Mouse (Mus musculus): ENCODE results near the gene Drd2. TPM values are rescaled to one million over a fixed set of nuclear protein-coding genes. Genes with fewer than 3 reads are reported as not detected.

The Drd2 gene
- polyA plus RNA-seq, 1 experiment = not detected

DNA sequence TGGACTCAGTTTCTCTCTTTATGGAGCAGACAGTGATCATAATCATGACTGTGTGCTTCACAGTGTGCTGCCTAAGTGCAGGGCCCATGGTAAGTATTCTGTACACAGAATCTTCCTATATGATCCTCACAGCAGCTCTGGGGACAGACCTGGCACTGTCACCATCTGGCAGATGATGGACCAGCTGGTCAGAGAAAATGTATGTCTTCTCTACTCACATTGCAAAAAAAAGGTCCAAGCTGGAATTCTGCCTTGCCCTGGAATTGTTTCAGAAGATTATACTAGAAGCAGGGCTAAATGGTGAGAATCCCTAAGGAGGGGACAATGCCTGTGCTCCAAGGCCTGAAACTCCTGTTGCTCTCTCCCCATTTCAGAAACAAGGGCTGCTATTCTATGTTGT lies 55.6 kb downstream of the Drd2 start:
- Histone ChIP-seq H3K27me3 (ENCODE audit: control insufficient read depth, insufficient read depth, insufficient read length) (no peaks in the 10 kb centered on the region), H3K36me3 (ENCODE audit: control insufficient read depth, insufficient read depth) (no peaks in the 10 kb centered on the region), H3ac (ENCODE audit: control insufficient read depth, insufficient read length) (no peak overlapping the region), H3K79me2 (ENCODE audit: control insufficient read depth, insufficient read depth) (no peaks in the 10 kb centered on the region), H3K4me2 (ENCODE audit: low read depth) (no peak overlapping the region), H3K4me3 (no peak overlapping the region)
- no peak for TF ChIP-seq POLR2A (IDR thresholded peaks at IDR 0.05; ENCODE audit: insufficient read length, low read depth)
- TF ChIP-seq TCF3 (IDR thresholded peaks at IDR 0.05; ENCODE audit: insufficient read length, low read depth) = no peak
- TF ChIP-seq MAX (IDR thresholded peaks at IDR 0.05; ENCODE audit: low read depth) = no peak
- TF ChIP-seq REST (IDR thresholded peaks at IDR 0.05; ENCODE audit: insufficient read depth, insufficient read length) = no peak
- TF ChIP-seq MYOD1 (IDR thresholded peaks at IDR 0.05; ENCODE audit: control insufficient read depth in 1 of 3, insufficient read length in 2 of 3, low read depth in 2 of 3) = no peak
- TF ChIP-seq POLR2AphosphoS2 (IDR thresholded peaks at IDR 0.05; ENCODE audit: insufficient read length, low read depth) = no peak
- TF ChIP-seq MYOG (IDR thresholded peaks at IDR 0.05; ENCODE audit: control insufficient read depth in 1 of 3, insufficient read depth in 1 of 3, insufficient read length in 2 of 3, low read depth in 2 of 3) = no peak

DNA sequence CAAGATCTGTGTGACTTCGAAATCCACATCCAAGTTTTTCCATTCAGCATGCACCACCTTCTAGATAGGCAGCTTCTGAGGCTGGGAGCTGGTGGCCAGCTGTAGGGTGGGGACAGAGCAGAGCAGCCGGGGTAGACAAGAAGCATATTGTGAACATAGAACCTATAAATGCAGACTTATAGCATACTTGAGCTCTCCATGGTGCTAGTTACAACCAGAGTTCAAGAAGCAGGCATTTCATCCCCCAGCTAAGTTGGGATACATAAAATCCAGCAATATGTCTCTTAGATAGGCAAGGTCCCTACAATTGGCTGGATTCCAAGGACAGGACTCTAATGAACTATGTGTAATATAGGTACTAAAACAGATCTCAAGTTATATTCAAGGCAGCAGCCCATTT lies 63.3 kb downstream of the Drd2 start:
- Histone ChIP-seq H3K4me3 (no peak overlapping the region), H3K79me2 (ENCODE audit: control insufficient read depth, insufficient read depth) (no peaks in the 10 kb centered on the region), H3K36me3 (ENCODE audit: control insufficient read depth, insufficient read depth) (no peaks in the 10 kb centered on the region), H3ac (ENCODE audit: control insufficient read depth, insufficient read length) (no peak overlapping the region), H3K27me3 (ENCODE audit: control insufficient read depth, insufficient read depth, insufficient read length) (no peaks in the 10 kb centered on the region), H3K4me2 (ENCODE audit: low read depth) (no peak overlapping the region)
- TF ChIP-seq CEBPB (IDR thresholded peaks at IDR 0.05; ENCODE audit: insufficient read depth, poor library complexity, severe bottlenecking) (no peak), USF1 (IDR thresholded peaks at IDR 0.05; ENCODE audit: low read depth) (no peak), TCF3 (IDR thresholded peaks at IDR 0.05; ENCODE audit: insufficient read length, low read depth) (no peak), POLR2AphosphoS2 (IDR thresholded peaks at IDR 0.05; ENCODE audit: insufficient read length, low read depth) (no peak), E2F4 (IDR thresholded peaks at IDR 0.05; ENCODE audit: insufficient read depth) (no peak), MYOD1 (IDR thresholded peaks at IDR 0.05; ENCODE audit: control insufficient read depth in 1 of 3, insufficient read length in 2 of 3, low read depth in 2 of 3) (no peak), MAX (IDR thresholded peaks at IDR 0.05; ENCODE audit: low read depth) (no peak), TCF12 (IDR thresholded peaks at IDR 0.05; ENCODE audit: insufficient read depth, poor library complexity, severe bottlenecking) (no peak), REST (IDR thresholded peaks at IDR 0.05; ENCODE audit: insufficient read depth, insufficient read length) (no peak), POLR2A (IDR thresholded peaks at IDR 0.05; ENCODE audit: insufficient read length, low read depth) (no peak), MYOG (IDR thresholded peaks at IDR 0.05; ENCODE audit: control insufficient read depth in 1 of 3, insufficient read depth in 1 of 3, insufficient read length in 2 of 3, low read depth in 2 of 3) (no peak), SRF (IDR thresholded peaks at IDR 0.05; ENCODE audit: control insufficient read depth, insufficient read length, low read depth) (no peak)

DNA sequence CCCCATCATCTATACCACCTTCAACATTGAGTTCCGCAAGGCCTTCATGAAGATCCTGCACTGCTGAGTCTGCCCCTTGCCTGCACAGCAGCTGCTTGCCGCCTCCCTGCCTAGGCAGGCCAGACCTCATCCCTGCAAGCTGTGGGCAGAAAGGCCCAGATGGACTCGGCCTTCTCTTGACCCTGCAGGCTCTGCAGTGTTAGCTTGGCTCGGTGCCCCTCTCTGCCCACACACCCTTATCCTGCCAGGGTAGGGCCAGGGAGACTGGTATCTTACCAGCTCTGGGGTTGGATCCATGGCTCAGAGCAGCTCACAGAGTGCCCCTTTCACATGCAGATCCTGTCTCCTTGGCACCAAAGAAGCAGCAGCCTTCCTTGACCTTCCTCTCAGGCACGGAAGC lies 66.6 kb downstream of the Drd2 start:
- H3K4me3 ChIP-seq = no peak overlapping the region
- no peaks in the 10 kb centered on the region for H3K27me3 ChIP-seq (ENCODE audit: control insufficient read depth, insufficient read depth, insufficient read length)
- H3K4me2 ChIP-seq (ENCODE audit: low read depth) = no peak overlapping the region
- no peaks in the 10 kb centered on the region for H3K79me2 ChIP-seq (ENCODE audit: control insufficient read depth, insufficient read depth)
- TF ChIP-seq POLR2AphosphoS2 (IDR thresholded peaks at IDR 0.05; ENCODE audit: insufficient read length, low read depth) (no peak), E2F4 (IDR thresholded peaks at IDR 0.05; ENCODE audit: insufficient read depth) (no peak), SRF (IDR thresholded peaks at IDR 0.05; ENCODE audit: control insufficient read depth, insufficient read length, low read depth) (no peak), CEBPB (IDR thresholded peaks at IDR 0.05; ENCODE audit: insufficient read depth, poor library complexity, severe bottlenecking) (no peak), POLR2A (IDR thresholded peaks at IDR 0.05; ENCODE audit: insufficient read length, low read depth) (no peak), MYOD1 (IDR thresholded peaks at IDR 0.05; ENCODE audit: control insufficient read depth in 1 of 3, insufficient read length in 2 of 3, low read depth in 2 of 3) (no peak), TCF3 (IDR thresholded peaks at IDR 0.05; ENCODE audit: insufficient read length, low read depth) (no peak), REST (IDR thresholded peaks at IDR 0.05; ENCODE audit: insufficient read depth, insufficient read length) (no peak), USF1 (IDR thresholded peaks at IDR 0.05; ENCODE audit: low read depth) (no peak), MAX (IDR thresholded peaks at IDR 0.05; ENCODE audit: low read depth) (no peak), MYOG (IDR thresholded peaks at IDR 0.05; ENCODE audit: control insufficient read depth in 1 of 3, insufficient read depth in 1 of 3, insufficient read length in 2 of 3, low read depth in 2 of 3) (no peak), TCF12 (IDR thresholded peaks at IDR 0.05; ENCODE audit: insufficient read depth, poor library complexity, severe bottlenecking) (no peak)
- H3K36me3 ChIP-seq (ENCODE audit: control insufficient read depth, insufficient read depth) = no peaks in the 10 kb centered on the region
- H3ac ChIP-seq (ENCODE audit: control insufficient read depth, insufficient read length) = no peak overlapping the region

DNA sequence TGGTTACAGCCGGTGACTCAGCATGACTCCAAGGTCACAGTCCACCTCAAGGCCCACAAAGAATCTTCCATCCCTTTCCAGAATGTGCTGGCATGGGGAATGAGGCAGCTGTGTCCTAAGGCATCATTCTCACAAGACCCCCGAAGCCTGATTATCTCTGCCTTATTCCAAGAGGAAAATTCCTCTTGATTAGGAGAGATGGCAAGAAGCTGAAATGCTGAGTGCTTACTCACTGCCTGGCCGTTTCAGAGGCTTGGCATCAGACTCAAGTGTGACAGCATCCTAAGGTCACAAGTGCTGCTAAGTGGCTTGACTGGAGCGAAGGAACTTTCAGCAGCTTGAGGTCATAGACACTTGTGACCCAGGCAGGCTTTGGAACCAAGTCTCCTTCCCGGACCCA lies 70.2 kb downstream of the Drd2 start:
- H3K36me3 ChIP-seq (ENCODE audit: control insufficient read depth, insufficient read depth) = no peaks in the 10 kb centered on the region
- no peak overlapping the region for H3K4me2 ChIP-seq (ENCODE audit: low read depth)
- H3K79me2 ChIP-seq (ENCODE audit: control insufficient read depth, insufficient read depth) = no peaks in the 10 kb centered on the region
- H3K4me3 ChIP-seq = no peak overlapping the region
- H3K27me3 ChIP-seq (ENCODE audit: control insufficient read depth, insufficient read depth, insufficient read length) = no peaks in the 10 kb centered on the region
- TF ChIP-seq SRF (IDR thresholded peaks at IDR 0.05; ENCODE audit: control insufficient read depth, insufficient read length, low read depth) = no peak
- TF ChIP-seq MYOD1 (IDR thresholded peaks at IDR 0.05; ENCODE audit: control insufficient read depth in 1 of 3, insufficient read length in 2 of 3, low read depth in 2 of 3) = no peak
- no peak for TF ChIP-seq POLR2AphosphoS2 (IDR thresholded peaks at IDR 0.05; ENCODE audit: insufficient read length, low read depth)
- TF ChIP-seq E2F4 (IDR thresholded peaks at IDR 0.05; ENCODE audit: insufficient read depth) = no peak
- TF ChIP-seq TCF3 (IDR thresholded peaks at IDR 0.05; ENCODE audit: insufficient read length, low read depth) = no peak
- no peak for TF ChIP-seq MAX (IDR thresholded peaks at IDR 0.05; ENCODE audit: low read depth)
- TF ChIP-seq REST (IDR thresholded peaks at IDR 0.05; ENCODE audit: insufficient read depth, insufficient read length) = no peak
- TF ChIP-seq CEBPB (IDR thresholded peaks at IDR 0.05; ENCODE audit: insufficient read depth, poor library complexity, severe bottlenecking) = no peak
- no peak overlapping the region for H3ac ChIP-seq (ENCODE audit: control insufficient read depth, insufficient read length)

GRCm38 (mm10) chr9:49423866-49424265 lies 83.4 kb downstream of the Drd2 start:
- Histone ChIP-seq H3K27me3 (ENCODE audit: control insufficient read depth, insufficient read depth, insufficient read length) (peaks cover 13% of the 10 kb centered on the region), H3K4me2 (ENCODE audit: low read depth) (no peak overlapping the region), H3K36me3 (ENCODE audit: control insufficient read depth, insufficient read depth) (no peaks in the 10 kb centered on the region), H3ac (ENCODE audit: control insufficient read depth, insufficient read length) (no peak overlapping the region), H3K79me2 (ENCODE audit: control insufficient read depth, insufficient read depth) (no peaks in the 10 kb centered on the region), H3K4me3 (no peak overlapping the region)
- TF ChIP-seq POLR2AphosphoS2 (IDR thresholded peaks at IDR 0.05; ENCODE audit: insufficient read length, low read depth) = no peak
- no peak for TF ChIP-seq MAX (IDR thresholded peaks at IDR 0.05; ENCODE audit: low read depth)
- no peak for TF ChIP-seq TCF12 (IDR thresholded peaks at IDR 0.05; ENCODE audit: insufficient read depth, poor library complexity, severe bottlenecking)
- TF ChIP-seq MYOD1 (IDR thresholded peaks at IDR 0.05; ENCODE audit: control insufficient read depth in 1 of 3, insufficient read length in 2 of 3, low read depth in 2 of 3) = no peak
- TF ChIP-seq POLR2A (IDR thresholded peaks at IDR 0.05; ENCODE audit: insufficient read length, low read depth) = no peak
- TF ChIP-seq USF1 (IDR thresholded peaks at IDR 0.05; ENCODE audit: low read depth) = no peak
- TF ChIP-seq SRF (IDR thresholded peaks at IDR 0.05; ENCODE audit: control insufficient read depth, insufficient read length, low read depth) = no peak
